Mouse (Mus musculus): Measurements from ENCODE around the gene Gm20388.

Gene Gm20388

DNA sequence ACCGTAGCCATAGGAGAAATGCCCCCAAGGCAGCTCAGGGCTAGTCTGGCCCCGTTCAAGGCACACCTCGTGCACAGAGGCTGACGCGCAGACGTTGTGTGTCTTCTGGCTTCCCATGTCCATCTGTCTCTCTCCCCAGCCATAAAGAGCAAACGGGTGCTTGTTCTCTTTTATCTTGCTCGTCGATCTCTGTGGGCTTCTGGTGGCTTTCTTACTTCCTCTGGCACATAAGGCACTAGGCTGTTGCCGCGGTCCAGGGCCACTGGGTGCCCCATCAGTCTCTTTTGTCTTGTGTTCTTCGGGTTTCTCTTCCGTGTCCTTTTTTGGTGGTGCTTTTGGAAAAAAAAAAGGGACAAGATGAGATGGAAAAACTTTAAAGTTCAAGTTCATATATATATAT, 3934.5 kb downstream of the Gm20388 start:
- no peak for DNase-seq (ENCODE audit: low spot score in 2 of 2)

DNA sequence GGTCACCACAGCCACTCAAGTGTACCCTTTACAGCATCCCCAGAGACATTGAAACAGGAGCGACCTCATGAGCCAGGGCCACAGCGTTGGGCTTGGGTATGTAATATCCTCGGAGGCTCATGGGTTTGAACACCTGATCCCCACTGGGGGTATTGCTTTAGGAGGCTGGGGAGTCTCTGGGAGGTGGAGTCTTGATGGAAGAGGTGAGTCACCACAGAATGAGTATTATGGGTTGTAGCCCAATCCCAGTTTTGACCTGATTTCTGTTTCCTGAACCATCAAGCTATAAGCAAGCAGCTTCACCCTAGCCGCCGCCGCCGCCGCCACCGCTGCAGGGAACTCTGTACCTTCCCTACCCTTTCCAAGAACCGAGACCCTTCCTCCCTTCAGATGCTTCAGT, 3935.3 kb downstream of the Gm20388 start:
- no peak for DNase-seq (ENCODE audit: low spot score in 2 of 2)

GRCm38 (mm10) chr8:123846509-123846908, 3935.9 kb downstream of the Gm20388 start:
- peak in 1 of 2 experiments; percentile 65 for DNase-seq (ENCODE audit: low spot score in 2 of 2)

DNA sequence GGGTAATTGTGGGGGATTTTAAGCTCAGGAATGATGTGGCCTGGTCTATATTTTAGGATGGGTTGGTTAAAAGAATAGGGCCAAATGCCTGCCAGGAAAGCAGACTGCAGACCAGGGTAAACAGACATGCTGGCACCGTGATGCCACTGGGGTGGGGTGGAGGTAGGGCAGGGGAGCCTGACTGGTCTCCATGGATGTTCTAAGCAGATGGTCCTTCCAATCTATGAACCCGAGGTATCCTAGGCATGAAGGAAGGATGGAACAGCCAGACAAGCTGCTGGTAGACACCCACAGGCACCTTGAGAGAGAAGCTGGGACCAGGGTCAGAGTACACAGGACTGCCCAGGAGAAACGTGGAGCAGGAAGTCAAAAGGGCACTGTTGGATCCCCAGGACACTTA, 3936.9 kb downstream of the Gm20388 start:
- DNase-seq (ENCODE audit: low spot score in 2 of 2) = no peak

- no peak for DNase-seq (ENCODE audit: low spot score in 2 of 2)
These were observed 3938.7 kb downstream of the Gm20388 start for GRCm38 (mm10) chr8:123849352-123849751.

DNA sequence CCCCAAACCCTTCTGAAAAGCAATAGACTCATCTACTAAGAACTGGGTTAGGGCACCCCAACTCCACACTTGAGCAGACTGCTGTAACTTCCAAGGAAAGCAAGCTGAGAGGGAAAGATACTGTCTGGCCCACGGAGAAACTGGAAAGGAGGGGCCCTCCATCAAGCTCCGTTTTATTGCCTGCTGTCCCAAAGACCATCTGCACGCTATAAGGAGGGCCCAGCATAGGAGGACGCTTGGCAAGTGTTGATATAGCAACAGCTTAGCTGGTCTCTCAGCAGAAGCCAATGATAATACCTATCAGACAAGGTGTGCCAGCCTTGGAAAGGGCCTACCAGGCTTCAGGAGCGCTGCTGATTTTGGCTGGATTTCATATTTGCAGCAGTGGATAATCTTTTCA, 3940.9 kb downstream of the Gm20388 start:
- DNase-seq (ENCODE audit: low spot score in 2 of 2) = no peak

DNA sequence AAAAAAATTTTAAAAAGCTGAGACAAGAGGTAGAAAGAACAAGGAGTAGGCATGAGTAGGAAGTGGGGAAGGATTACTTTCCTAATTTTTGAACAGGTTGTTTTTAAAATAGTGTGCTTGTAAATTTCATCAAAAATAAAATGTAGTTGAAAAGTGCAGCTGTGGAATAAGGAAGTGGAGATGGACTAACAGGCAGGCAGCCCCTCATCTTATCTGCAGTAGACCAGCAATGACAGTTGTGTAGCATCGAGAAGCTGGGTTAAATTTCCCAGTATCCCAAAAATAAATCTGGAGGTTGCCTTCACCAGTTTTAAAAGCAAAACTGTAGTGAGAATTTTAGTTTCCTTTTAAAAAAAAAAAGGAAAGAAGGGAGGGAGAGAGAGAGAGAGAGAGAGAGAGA, 3943.6 kb downstream of the Gm20388 start:
- no peak for DNase-seq (ENCODE audit: low spot score in 2 of 2)

DNA sequence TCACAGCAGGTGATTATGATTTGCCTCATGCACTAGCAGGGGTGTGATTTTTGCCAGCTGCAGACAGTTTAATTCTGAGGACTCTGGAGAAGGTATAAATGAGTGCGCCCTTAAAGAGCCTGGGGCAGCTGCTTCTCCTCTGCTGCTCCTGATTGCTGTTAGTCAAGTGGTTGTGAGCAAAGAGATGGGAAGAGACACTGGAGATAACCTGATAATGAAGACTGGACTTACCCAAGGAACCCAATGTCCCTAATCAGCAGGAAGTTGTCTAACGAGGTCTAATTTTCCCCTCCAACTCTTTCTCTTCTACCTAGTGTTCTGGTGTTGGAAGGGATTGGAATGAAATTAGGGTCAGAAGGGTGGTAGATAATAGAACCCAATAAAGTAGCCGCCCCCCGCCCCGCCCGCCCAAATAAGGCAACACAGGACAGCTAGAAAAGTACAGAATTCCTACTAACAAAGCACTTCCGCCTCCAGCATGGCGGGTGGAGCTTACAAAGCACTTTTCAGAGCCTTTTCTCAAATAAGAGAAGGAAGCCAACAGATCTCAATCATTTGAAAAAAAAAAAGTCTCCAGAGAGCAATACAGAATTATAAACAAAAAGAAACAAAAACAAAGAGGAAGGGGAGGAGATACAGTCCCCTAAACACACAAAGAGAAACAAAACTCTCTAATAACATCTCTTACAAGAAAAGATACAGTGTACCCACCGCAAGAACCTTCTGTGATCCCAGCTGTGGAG, 3944.3 kb downstream of the Gm20388 start:
- no peak for DNase-seq (ENCODE audit: low spot score in 2 of 2)

DNA sequence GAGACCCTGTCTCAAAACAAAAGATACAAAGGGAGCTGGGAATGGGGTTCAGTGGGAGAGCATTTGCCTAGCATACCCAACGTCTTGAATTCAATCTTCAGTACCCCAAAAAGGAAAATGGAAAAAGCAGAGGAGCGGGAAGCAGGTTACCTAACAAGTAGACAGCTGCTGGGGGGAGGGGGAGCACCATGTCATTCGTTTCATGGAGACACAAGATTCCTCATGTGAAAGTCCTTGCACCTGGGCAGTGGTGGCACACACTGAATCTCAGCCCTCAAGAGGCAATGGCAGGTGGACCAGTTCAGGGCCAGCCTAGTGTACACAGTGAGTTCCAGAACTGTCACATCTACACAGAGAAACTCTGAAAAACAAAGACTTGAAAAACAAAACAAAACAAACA, 3946.7 kb downstream of the Gm20388 start:
- DNase-seq (ENCODE audit: low spot score in 2 of 2) = no peak

GRCm38 (mm10) chr8:123858574-123858940, 3947.9 kb downstream of the Gm20388 start:
- DNase-seq (ENCODE audit: low spot score in 2 of 2) = no peak

DNA sequence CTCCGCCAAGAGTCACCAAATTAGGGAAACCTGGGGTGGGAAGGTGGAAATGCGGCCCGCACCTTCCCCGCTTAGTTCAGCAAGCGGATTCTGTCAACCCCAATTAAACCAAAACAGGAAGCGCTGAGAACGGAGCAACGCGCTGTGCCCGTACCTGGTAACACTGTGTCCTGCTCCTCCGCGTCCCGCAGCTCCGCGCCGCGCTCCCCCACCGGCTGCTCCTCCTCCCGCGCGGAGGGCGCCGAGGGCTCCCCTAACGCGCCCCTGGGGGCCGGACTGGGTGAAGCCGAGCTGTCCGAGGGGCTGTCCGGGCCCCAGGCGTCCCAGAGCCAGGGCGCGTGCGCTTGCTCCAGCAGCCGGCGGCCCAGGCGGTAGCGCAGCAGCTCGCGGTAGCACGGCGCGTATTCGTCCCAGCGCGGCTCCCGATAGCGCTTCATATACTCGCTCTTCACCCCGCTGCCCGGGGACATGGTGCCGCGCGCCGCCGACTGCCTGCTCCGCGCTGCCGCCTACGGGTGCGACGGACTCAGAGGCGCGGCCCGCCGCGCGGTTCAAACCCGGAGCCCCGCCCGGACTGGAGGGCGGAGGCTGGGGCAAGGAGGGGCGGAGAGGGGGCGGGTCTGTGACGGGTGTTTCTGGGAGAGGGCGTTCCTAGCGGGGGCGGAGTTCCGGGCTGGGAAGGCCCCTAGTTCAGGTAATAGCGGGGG, 3948.5 kb downstream of the Gm20388 start:
- DNase-seq (ENCODE audit: low spot score in 2 of 2) = peak; percentile 80 to 91

GRCm38 (mm10) chr8:123859648-123860259, 3949.1 kb downstream of the Gm20388 start, which contains the start of gene Ccsap:
Gene Ccsap (minus strand): TSS chr8:123860209.
- DNase-seq (ENCODE audit: low spot score in 2 of 2) = no peak

GRCm38 (mm10) chr8:123860386-123860785, 3949.7 kb downstream of the Gm20388 start:
- DNase-seq (ENCODE audit: low spot score in 2 of 2) = no peak

DNA sequence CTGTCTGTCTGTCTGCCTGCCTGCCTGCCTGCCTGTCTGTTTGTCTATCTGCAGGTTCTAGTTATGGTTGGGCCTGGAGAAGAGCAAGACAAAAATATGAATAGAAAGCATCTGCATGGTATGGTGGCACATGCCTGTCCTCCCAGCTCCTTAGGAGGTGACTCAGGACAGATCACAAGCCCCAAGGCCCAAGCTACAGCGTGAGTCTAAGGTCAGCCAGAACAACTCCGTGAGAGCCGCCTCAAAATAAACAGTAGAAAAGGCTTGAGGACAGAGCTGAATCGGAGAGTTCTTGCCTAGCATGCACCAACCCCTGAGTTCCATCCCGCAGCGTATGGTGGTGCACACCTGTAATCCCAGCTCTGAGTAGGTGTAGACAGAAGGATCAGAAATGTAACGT, 3955.1 kb downstream of the Gm20388 start:
- DNase-seq (ENCODE audit: low spot score in 2 of 2) = no peak

GRCm38 (mm10) chr8:123866971-123867370, 3956.3 kb downstream of the Gm20388 start:
- DNase-seq (ENCODE audit: low spot score in 2 of 2) = no peak

GRCm38 (mm10) chr8:123872048-123872447, 3961.4 kb downstream of the Gm20388 start:
- no peak for DNase-seq (ENCODE audit: low spot score in 2 of 2)

- DNase-seq (ENCODE audit: low spot score in 2 of 2) = no peak
These were observed 3962.7 kb downstream of the Gm20388 start for GRCm38 (mm10) chr8:123873364-123873763.

DNA sequence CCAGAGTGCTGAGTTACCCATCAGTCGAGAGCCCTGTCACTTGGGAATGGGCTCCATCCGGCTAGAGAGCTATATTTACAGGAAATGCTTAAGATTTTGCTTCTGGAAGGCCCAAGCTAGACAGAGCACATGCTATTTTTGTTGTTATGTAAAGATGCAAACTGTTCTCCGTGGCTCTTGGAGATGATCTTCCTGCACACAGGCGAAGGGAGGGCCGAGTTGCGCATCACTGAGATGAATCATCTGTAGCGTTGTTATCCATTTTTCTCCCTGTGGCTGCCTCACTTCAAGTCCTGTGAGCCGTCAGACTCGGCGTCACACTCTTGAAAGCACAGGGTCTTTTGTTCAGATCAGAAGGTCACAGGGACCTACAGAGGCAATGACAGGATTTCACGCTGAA, 3963.7 kb downstream of the Gm20388 start:
- DNase-seq (ENCODE audit: low spot score in 2 of 2) = peak in 1 of 2 experiments; percentile 72

DNA sequence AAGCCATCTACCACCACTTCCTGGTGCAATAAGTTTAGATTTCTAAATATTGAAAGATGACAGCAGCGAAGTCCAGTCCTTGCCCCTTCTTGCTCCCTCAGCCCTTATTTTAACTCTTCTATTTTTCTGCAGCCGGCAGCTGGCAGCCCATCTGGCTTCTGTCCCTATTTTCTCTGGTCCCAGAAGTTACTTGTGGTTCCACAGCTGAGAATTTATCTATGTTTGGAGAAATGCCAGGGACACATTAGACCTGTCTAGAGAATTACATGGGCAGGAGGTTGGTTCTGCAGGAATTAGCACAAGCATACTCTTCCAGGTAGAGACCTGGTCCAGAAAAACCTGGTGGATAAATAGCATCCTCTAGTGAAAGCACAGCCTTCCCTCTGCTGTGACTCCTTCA, 3967.2 kb downstream of the Gm20388 start:
- peak in 1 of 2 experiments; percentile 52 for DNase-seq (ENCODE audit: low spot score in 2 of 2)

DNA sequence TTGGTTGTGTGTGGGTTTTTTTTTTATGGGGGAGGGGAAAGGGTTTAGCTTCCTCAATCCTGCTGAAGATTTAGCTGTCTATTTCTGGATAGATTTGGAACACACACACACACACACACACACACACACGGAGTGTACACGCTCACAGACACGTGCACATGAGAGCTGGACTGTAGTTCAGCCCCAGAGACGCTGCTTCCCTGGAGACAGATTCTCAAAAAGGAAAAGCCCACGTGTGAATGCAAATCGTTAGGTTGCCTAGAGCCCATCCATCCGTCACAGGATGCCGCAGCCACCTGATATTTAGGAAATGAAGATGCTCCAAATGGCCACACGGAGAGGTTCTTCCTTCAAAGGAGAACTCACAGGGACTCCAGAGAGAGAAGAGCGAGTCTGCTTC, 3969.6 kb downstream of the Gm20388 start:
- peak; percentile 71 to 89 for DNase-seq (ENCODE audit: low spot score in 2 of 2)

GRCm38 (mm10) chr8:123880821-123881350, 3970.2 kb downstream of the Gm20388 start:
- no peak for DNase-seq (ENCODE audit: low spot score in 2 of 2)

- DNase-seq (ENCODE audit: low spot score in 2 of 2) = no peak
These were observed 3971.8 kb downstream of the Gm20388 start for GRCm38 (mm10) chr8:123882412-123882811.

- DNase-seq (ENCODE audit: low spot score in 2 of 2) = no peak
These were observed 3972.5 kb downstream of the Gm20388 start for GRCm38 (mm10) chr8:123883094-123883493.

Data from left cerebral cortex, adult 9 months (tissue).